Mouse (Mus musculus) urinary bladder, postnatal 25 days (tissue): ENCODE measurements around the gene Naif1.

Experiments used
- DNase-seq: peaks from one replicate; pipeline ENCODE4 v3.0.0; 2022; ENCODE audit warnings: low spot score

Gene Naif1

GRCm38 (mm10) chr2:32427720-32428119 lies 22.5 kb upstream of the Naif1 start:
- DNase-seq = no peak

GRCm38 (mm10) chr2:32428262-32428722 lies 22.0 kb upstream of the Naif1 start:
- peak; percentile 39 for DNase-seq

GRCm38 (mm10) chr2:32429215-32429891 lies 20.9 kb upstream of the Naif1 start:
- DNase-seq = no peak

- no peak for DNase-seq
These were observed 19.3 kb upstream of the Naif1 start for GRCm38 (mm10) chr2:32430701-32431676.

- no peak for DNase-seq
These were observed 13.4 kb upstream of the Naif1 start for GRCm38 (mm10) chr2:32436686-32437372.

- no peak for DNase-seq
These were observed 12.6 kb upstream of the Naif1 start for GRCm38 (mm10) chr2:32437612-32438166.

- no peak for DNase-seq
These were observed 11.5 kb upstream of the Naif1 start for GRCm38 (mm10) chr2:32438733-32439132.

- DNase-seq = no peak
These were observed 11.1 kb upstream of the Naif1 start for GRCm38 (mm10) chr2:32439177-32439576.

GRCm38 (mm10) chr2:32440164-32440563 lies 10.1 kb upstream of the Naif1 start:
- no peak for DNase-seq

- no peak for DNase-seq
These were observed 9.6 kb upstream of the Naif1 start for GRCm38 (mm10) chr2:32440632-32441031.

- DNase-seq = no peak
These were observed 8.7 kb upstream of the Naif1 start for GRCm38 (mm10) chr2:32441550-32441949.

- no peak for DNase-seq
These were observed 4.7 kb upstream of the Naif1 start for GRCm38 (mm10) chr2:32445535-32445934.

- no peak for DNase-seq
These were observed 2.9 kb upstream of the Naif1 start for GRCm38 (mm10) chr2:32447264-32447936.

GRCm38 (mm10) chr2:32448480-32448879 lies 1.8 kb upstream of the Naif1 start:
- no peak for DNase-seq

- DNase-seq = peak; percentile 97
These were observed 906 bp downstream of the Naif1 start, which contains the start of gene Slc25a25 for GRCm38 (mm10) chr2:32450881-32451844. TSS of gene Slc25a25 (minus strand) at chr2:32451445.

GRCm38 (mm10) chr2:32451870-32452372 lies 1.7 kb downstream of the Naif1 start:
- DNase-seq = peak; percentile 95

- no peak for DNase-seq
These were observed 2.2 kb downstream of the Naif1 start for GRCm38 (mm10) chr2:32452441-32452971.

- no peak for DNase-seq
These were observed 3.5 kb downstream of the Naif1 start for GRCm38 (mm10) chr2:32453641-32454303.

- DNase-seq = no peak
These were observed 4.4 kb downstream of the Naif1 start for GRCm38 (mm10) chr2:32454633-32455032.
